Mouse (Mus musculus): ENCODE results near the gene Clasp1. TPM values are rescaled to one million over a fixed set of nuclear protein-coding genes. Genes with fewer than 3 reads are reported as not detected.

Gene Clasp1
- polyA plus RNA-seq, 1 experiment from 2014 or later = 90.6 TPM

GRCm38 (mm10) chr1:118417047-118417730, 28.3 kb downstream of the Clasp1 start:
- peaks cover 3% of the 10 kb centered on the region; the same call in 1 of the 2 replicates for H3K36me3 ChIP-seq (ENCODE audit: control insufficient read depth, insufficient read depth, low read length)
- H3K4me2 ChIP-seq = no peak overlapping the region
- H3K9me3 ChIP-seq (ENCODE audit: control insufficient read depth, low read length) = no peaks in the 10 kb centered on the region
- H3K9ac ChIP-seq (ENCODE audit: low read length) = no peak overlapping the region
- no peak for ATAC-seq (ENCODE audit: low FRiP score)
- H3K27me3 ChIP-seq (ENCODE audit: control insufficient read depth, insufficient read depth, low read length) = no peaks in the 10 kb centered on the region
- no peak overlapping the region for H3K4me3 ChIP-seq (ENCODE audit: low read depth, low read length)
- no peak for DNase-seq (ENCODE audit: low spot score, missing footprints)
- no peak overlapping the region for H3K27ac ChIP-seq (ENCODE audit: low read depth, low read length)
- no peaks in the 10 kb centered on the region for H3K4me1 ChIP-seq (ENCODE audit: control insufficient read depth, insufficient read depth, low read length)
- 90% methylated on average over 9 of the region's 9 CpGs for WGBS

GRCm38 (mm10) chr1:118419399-118419798, 30.5 kb downstream of the Clasp1 start:
- 90% methylated on average over 8 of the region's 8 CpGs for WGBS
- no peak overlapping the region for H3K27ac ChIP-seq (ENCODE audit: low read depth, low read length)
- no peak overlapping the region for H3K4me3 ChIP-seq (ENCODE audit: low read depth, low read length)
- DNase-seq (ENCODE audit: low spot score, missing footprints) = no peak
- H3K27me3 ChIP-seq (ENCODE audit: control insufficient read depth, insufficient read depth, low read length) = no peaks in the 10 kb centered on the region
- ATAC-seq (ENCODE audit: low FRiP score) = no peak
- H3K4me2 ChIP-seq = no peak overlapping the region
- no peaks in the 10 kb centered on the region for H3K9me3 ChIP-seq (ENCODE audit: control insufficient read depth, low read length)
- H3K36me3 ChIP-seq (ENCODE audit: control insufficient read depth, insufficient read depth, low read length) = peaks cover 3% of the 10 kb centered on the region; the same call in 1 of the 2 replicates
- no peaks in the 10 kb centered on the region for H3K4me1 ChIP-seq (ENCODE audit: control insufficient read depth, insufficient read depth, low read length)
- no peak overlapping the region for H3K9ac ChIP-seq (ENCODE audit: low read length)

- ATAC-seq (ENCODE audit: low FRiP score) = no peak
Measured at GRCm38 (mm10) chr1:118421149-118421548, 32.3 kb downstream of the Clasp1 start.

GRCm38 (mm10) chr1:118422812-118423211, 34.0 kb downstream of the Clasp1 start:
- H3K9me3 ChIP-seq (ENCODE audit: control insufficient read depth, low read length) = no peaks in the 10 kb centered on the region
- H3K36me3 ChIP-seq (ENCODE audit: control insufficient read depth, insufficient read depth, low read length) = peaks cover 3% of the 10 kb centered on the region; the same call in 1 of the 2 replicates
- H3K4me2 ChIP-seq = no peak overlapping the region
- H3K4me3 ChIP-seq (ENCODE audit: low read depth, low read length) = no peak overlapping the region
- 83% methylated on average over 6 of the region's 6 CpGs for WGBS
- no peaks in the 10 kb centered on the region for H3K4me1 ChIP-seq (ENCODE audit: control insufficient read depth, insufficient read depth, low read length)
- DNase-seq (ENCODE audit: low spot score, missing footprints) (no peak), ATAC-seq (ENCODE audit: low FRiP score) (peak; percentile 69)
- H3K27ac ChIP-seq (ENCODE audit: low read depth, low read length) = no peak overlapping the region
- H3K27me3 ChIP-seq (ENCODE audit: control insufficient read depth, insufficient read depth, low read length) = no peaks in the 10 kb centered on the region
- H3K9ac ChIP-seq (ENCODE audit: low read length) = no peak overlapping the region

More at GRCm38 (mm10) chr1:118421149-118421548, 32.3 kb downstream of the Clasp1 start:
- Histone ChIP-seq H3K36me3 (ENCODE audit: control insufficient read depth, insufficient read depth, low read length) (peaks cover 3% of the 10 kb centered on the region; the same call in 1 of the 2 replicates), H3K27ac (ENCODE audit: low read depth, low read length) (no peak overlapping the region), H3K4me1 (ENCODE audit: control insufficient read depth, insufficient read depth, low read length) (no peaks in the 10 kb centered on the region), H3K9ac (ENCODE audit: low read length) (no peak overlapping the region), H3K27me3 (ENCODE audit: control insufficient read depth, insufficient read depth, low read length) (no peaks in the 10 kb centered on the region), H3K4me3 (ENCODE audit: low read depth, low read length) (no peak overlapping the region), H3K4me2 (no peak overlapping the region), H3K9me3 (ENCODE audit: control insufficient read depth, low read length) (no peaks in the 10 kb centered on the region)
- 85% methylated on average over 3 of the region's 3 CpGs for WGBS
- DNase-seq (ENCODE audit: low spot score, missing footprints) = peak; percentile 61

- no peaks in the 10 kb centered on the region for H3K9me3 ChIP-seq (ENCODE audit: control insufficient read depth, low read length)
- WGBS = 88% methylated on average over 2 of the region's 2 CpGs
- no peak overlapping the region for H3K27ac ChIP-seq (ENCODE audit: low read depth, low read length)
- DNase-seq (ENCODE audit: low spot score, missing footprints) (no peak), ATAC-seq (ENCODE audit: low FRiP score) (no peak)
- no peak overlapping the region for H3K4me2 ChIP-seq
- no peaks in the 10 kb centered on the region for H3K4me1 ChIP-seq (ENCODE audit: control insufficient read depth, insufficient read depth, low read length)
- H3K27me3 ChIP-seq (ENCODE audit: control insufficient read depth, insufficient read depth, low read length) = no peaks in the 10 kb centered on the region
- 0 out of 2 replicates have a peak, but pooled peaks cover 2% of the 10 kb centered on the region for H3K36me3 ChIP-seq (ENCODE audit: control insufficient read depth, insufficient read depth, low read length)
- no peak overlapping the region for H3K9ac ChIP-seq (ENCODE audit: low read length)
- H3K4me3 ChIP-seq (ENCODE audit: low read depth, low read length) = no peak overlapping the region
Measured at GRCm38 (mm10) chr1:118425982-118426381, 37.1 kb downstream of the Clasp1 start.

GRCm38 (mm10) chr1:118428354-118429084, 39.7 kb downstream of the Clasp1 start:
- Histone ChIP-seq H3K4me1 (ENCODE audit: control insufficient read depth, insufficient read depth, low read length) (no peaks in the 10 kb centered on the region), H3K27ac (ENCODE audit: low read depth, low read length) (no peak overlapping the region), H3K4me2 (no peak overlapping the region), H3K9ac (ENCODE audit: low read length) (no peak overlapping the region), H3K4me3 (ENCODE audit: low read depth, low read length) (no peak overlapping the region), H3K36me3 (ENCODE audit: control insufficient read depth, insufficient read depth, low read length) (0 out of 2 replicates have a peak, but pooled peaks cover 2% of the 10 kb centered on the region), H3K27me3 (ENCODE audit: control insufficient read depth, insufficient read depth, low read length) (no peaks in the 10 kb centered on the region), H3K9me3 (ENCODE audit: control insufficient read depth, low read length) (no peaks in the 10 kb centered on the region)
- WGBS = 95% methylated on average over 6 of the region's 6 CpGs
- no peak for ATAC-seq (ENCODE audit: low FRiP score)
- DNase-seq (ENCODE audit: low spot score, missing footprints) = no peak

GRCm38 (mm10) chr1:118431548-118431947, 42.7 kb downstream of the Clasp1 start:
- ATAC-seq (ENCODE audit: low FRiP score) (no peak), DNase-seq (ENCODE audit: low spot score, missing footprints) (no peak)
- Histone ChIP-seq H3K36me3 (ENCODE audit: control insufficient read depth, insufficient read depth, low read length) (0 out of 2 replicates have a peak, but pooled peaks cover 2% of the 10 kb centered on the region), H3K4me1 (ENCODE audit: control insufficient read depth, insufficient read depth, low read length) (no peaks in the 10 kb centered on the region), H3K4me3 (ENCODE audit: low read depth, low read length) (no peak overlapping the region), H3K27me3 (ENCODE audit: control insufficient read depth, insufficient read depth, low read length) (no peaks in the 10 kb centered on the region), H3K4me2 (no peak overlapping the region), H3K27ac (ENCODE audit: low read depth, low read length) (no peak overlapping the region), H3K9me3 (ENCODE audit: control insufficient read depth, low read length) (no peaks in the 10 kb centered on the region), H3K9ac (ENCODE audit: low read length) (no peak overlapping the region)
- 95% methylated on average over 4 of the region's 4 CpGs for WGBS

- ATAC-seq (ENCODE audit: low FRiP score) = 0 out of 2 replicates have a peak, but pooled peaks have one; percentile 20
- H3K27ac ChIP-seq (ENCODE audit: low read depth, low read length) = no peak overlapping the region
- H3K4me3 ChIP-seq (ENCODE audit: low read depth, low read length) = no peak overlapping the region
- no peaks in the 10 kb centered on the region for H3K27me3 ChIP-seq (ENCODE audit: control insufficient read depth, insufficient read depth, low read length)
- H3K4me1 ChIP-seq (ENCODE audit: control insufficient read depth, insufficient read depth, low read length) = no peaks in the 10 kb centered on the region
- no peak overlapping the region for H3K4me2 ChIP-seq
- no peaks in the 10 kb centered on the region for H3K36me3 ChIP-seq (ENCODE audit: control insufficient read depth, insufficient read depth, low read length)
- H3K9me3 ChIP-seq (ENCODE audit: control insufficient read depth, low read length) = no peaks in the 10 kb centered on the region
- H3K9ac ChIP-seq (ENCODE audit: low read length) = no peak overlapping the region
- no peak for DNase-seq (ENCODE audit: low spot score, missing footprints)
- 78% methylated on average over 10 of the region's 10 CpGs for WGBS
Measured at GRCm38 (mm10) chr1:118435001-118435473, 46.2 kb downstream of the Clasp1 start.

GRCm38 (mm10) chr1:118437856-118438255, 49.0 kb downstream of the Clasp1 start:
- DNase-seq (ENCODE audit: low spot score, missing footprints) (no peak), ATAC-seq (ENCODE audit: low FRiP score) (no peak)
- no peaks in the 10 kb centered on the region for H3K27me3 ChIP-seq (ENCODE audit: control insufficient read depth, insufficient read depth, low read length)
- no peaks in the 10 kb centered on the region for H3K36me3 ChIP-seq (ENCODE audit: control insufficient read depth, insufficient read depth, low read length)
- H3K9me3 ChIP-seq (ENCODE audit: control insufficient read depth, low read length) = no peaks in the 10 kb centered on the region
- no peak overlapping the region for H3K9ac ChIP-seq (ENCODE audit: low read length)
- H3K4me3 ChIP-seq (ENCODE audit: low read depth, low read length) = no peak overlapping the region
- H3K27ac ChIP-seq (ENCODE audit: low read depth, low read length) = no peak overlapping the region
- no peaks in the 10 kb centered on the region for H3K4me1 ChIP-seq (ENCODE audit: control insufficient read depth, insufficient read depth, low read length)
- WGBS = 94% methylated on average over 4 of the region's 4 CpGs
- no peak overlapping the region for H3K4me2 ChIP-seq

Data from midbrain, embryonic 11.5 days (tissue).